In the genomic region with DNA sequence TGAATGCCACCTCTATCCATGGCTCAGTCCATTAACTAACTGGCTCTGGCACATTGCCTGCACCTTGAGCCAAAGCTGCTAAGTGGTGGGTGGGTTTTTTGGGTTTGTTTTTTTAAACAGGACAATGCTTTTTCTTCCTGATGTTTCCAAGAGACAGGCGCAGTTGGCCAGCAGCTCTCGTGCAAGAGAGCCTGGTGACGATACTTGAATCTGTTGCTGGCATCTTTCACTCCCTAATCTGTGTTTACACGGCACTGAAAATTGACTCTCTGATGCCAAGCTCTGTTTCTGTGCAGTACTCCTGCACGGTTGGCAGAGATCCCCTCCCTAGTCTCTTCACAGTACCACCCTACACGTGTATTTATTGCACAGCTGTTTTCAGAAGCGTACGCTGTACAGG, we compare ENCODE assay signal across 9 mouse cellular contexts. TPM values are rescaled to one million over a fixed set of nuclear protein-coding genes. Genes with fewer than 3 reads are reported as not detected.
A peak's percentile ranks its signal among the peaks of the same experiment; 100 is the strongest.
DNase-seq lines count a peak whose midpoint lies in the region; ATAC-seq lines count a peak whose summit lies in the region.
"Had no signal": no experiment of that assay in that cellular context is flagged by ENCODE, and none has a peak within 500 bp of the region (broad histone marks: within the 10 kb centered on the region; RNA-seq: fewer than 3 reads in every experiment).

No protein-coding gene starts in this region.

- H3K9me3 ChIP-seq in neural tube, embryonic 15.5 days (replicated peaks) = no peaks in the 10 kb centered on the region

- peak; percentile 89 for ATAC-seq in frontal cortex, adult (ENCODE audit: low TSS enrichment)
- peak; percentile 90 for ATAC-seq in neural tube, embryonic 15.5 days (ENCODE audit: low FRiP score)

- H3K4me2 ChIP-seq in neural tube, embryonic 15.5 days = peak overlapping the region; percentile 34

- peaks cover 2% of the 10 kb centered on the region; the same call in 1 of the 2 replicates for H3K36me3 ChIP-seq in neural tube, embryonic 15.5 days

- H3K27me3 ChIP-seq in neural tube, embryonic 15.5 days (replicated peaks) = no peaks in the 10 kb centered on the region

- no peak overlapping the region for H3K9ac ChIP-seq in neural tube, embryonic 15.5 days (replicated peaks)

- peak overlapping the region; percentile 80 for H3K27ac ChIP-seq in neural tube, embryonic 15.5 days (replicated peaks)

- H3K4me1 ChIP-seq in neural tube, embryonic 15.5 days = peaks cover 9% of the 10 kb centered on the region

- no peak overlapping the region for H3K4me3 ChIP-seq in neural tube, embryonic 15.5 days (replicated peaks)

- DNase-seq in frontal cortex, postnatal 25 days (ENCODE audit: low spot score in 2 of 2) = no peak
- DNase-seq in testis, postnatal 10 days (ENCODE audit: low spot score) = peak; percentile 49
- DNase-seq in testis, postnatal 14 days (ENCODE audit: low spot score) = no peak
- peak; percentile 62 to 71 for DNase-seq in layer of hippocampus, adult 8-10 months (ENCODE audit: low spot score in 2 of 2)
- no peak for DNase-seq in retina, postnatal 1 day
- DNase-seq in spleen, postnatal 10 days (ENCODE audit: low spot score in 2 of 2) = no peak

- 28% methylated on average over 8 of the region's 8 CpGs for WGBS in neural tube, embryonic 15.5 days

RNA-seq across cellular contexts. Expression of a gene that starts 56.3 kb away (rescaled TPM):
- 10 to 100 TPM; 27.0 to 29.9 (median 29.1) TPM for total RNA-seq in layer of hippocampus, adult 8-10 months (2022)
- 1.4 and 1.5 TPM in 2 replicates for polyA plus RNA-seq in neural tube, embryonic 15.5 days (2015; fragmentation: Nextera tagmentation; extraction: Ambion mirVana)
- total RNA-seq: hematopoietic stem cell, adult 5-6 weeks had no signal

Comparison
In these comparisons a context has a peak if more than half of its experiments do, and no peak if none do; other contexts are left out.
1. DNase-seq: peak in testis, postnatal 10 days (single experiment) and layer of hippocampus, adult 8-10 months (2 of 2); none in frontal cortex, postnatal 25 days (0 of 2), testis, postnatal 14 days (single experiment), retina, postnatal 1 day (single experiment) and spleen, postnatal 10 days (0 of 2).